Mouse (Mus musculus) kidney, adult 2 months (tissue): ENCODE measurements around the gene Adgrg6.

Experiments used
- CTCF ChIP-seq: fragments of 200-500 bp; conservative IDR thresholded peaks from 2 replicates; pipeline ENCODE4 v1.5.1; 2011; ENCODE audit warnings: low read depth, mild to moderate bottlenecking, control low read depth, low read length, moderate library complexity, mixed read lengths; ENCODE audit not compliant: insufficient read depth, insufficient read length
- POLR2A ChIP-seq: fragments of 200-500 bp; IDR thresholded peaks from one replicate; pipeline ENCODE4 v1.6.1; 2011; ENCODE audit warnings: low read depth, low read length, control low read depth

DNA sequence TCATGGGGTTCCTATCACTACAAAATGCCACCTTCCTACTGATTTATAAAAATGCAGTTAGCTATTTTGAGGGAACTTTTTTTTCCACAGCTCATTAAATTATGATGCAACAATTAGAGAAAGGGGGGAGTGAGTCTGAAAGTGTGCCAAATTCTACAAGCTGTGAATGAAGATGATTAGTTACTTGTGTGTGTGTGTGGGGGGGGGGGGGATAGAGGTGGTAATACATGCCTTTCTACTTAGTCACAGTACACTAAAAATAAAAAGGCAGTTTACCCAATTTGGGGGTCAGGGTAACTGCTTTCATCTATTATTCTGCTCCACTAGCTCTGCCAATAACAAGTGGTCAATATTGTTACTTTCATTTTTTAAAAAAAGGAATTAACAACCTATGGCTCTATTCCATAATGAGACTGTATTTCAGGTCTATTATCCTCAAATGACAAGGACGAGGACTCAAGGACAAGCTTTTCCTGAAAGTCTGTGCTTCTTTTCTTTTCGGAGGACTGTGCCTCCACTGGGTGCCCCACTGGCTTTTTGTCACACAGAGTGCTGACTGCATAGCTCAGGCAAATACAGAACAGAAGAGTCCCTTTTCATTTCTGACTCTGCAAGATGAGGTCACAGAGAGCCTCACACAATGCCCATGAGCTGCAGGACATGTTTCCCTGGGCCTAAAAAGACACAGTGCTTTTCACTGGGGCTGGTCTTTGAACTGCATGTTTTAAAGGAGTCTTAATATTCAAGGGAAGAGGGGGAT is 33.4 kb downstream of the Adgrg6 start:
- TF ChIP-seq CTCF (no peak), POLR2A (no peak)
